Mouse (Mus musculus) frontal cortex, postnatal 36 days (tissue): ENCODE results near the gene Btbd8.
A peak's percentile ranks its signal among the peaks of the same experiment; 100 is the strongest.

ENCODE experiments used
- DNase-seq, 2 experiments: peaks; one replicate each; pipeline ENCODE4 v3.0.0; 2022; ENCODE audit warnings: low spot score in 2 of 2

Btbd8 gene

GRCm38 (mm10) chr5:107437464-107438281, at the start of gene Btbd8:
TSS of gene Btbd8 (plus strand) at chr5:107437997.
- peak; percentile 89 to 90 for DNase-seq

GRCm38 (mm10) chr5:107389373-107389772, 48.4 kb upstream of the Btbd8 start:
- no peak for DNase-seq

- DNase-seq: no peak
These were observed 43.4 kb upstream of the Btbd8 start for GRCm38 (mm10) chr5:107394437-107394836.

GRCm38 (mm10) chr5:107402436-107402835, 35.4 kb upstream of the Btbd8 start, which contains the start of gene Ephx4:
TSS of gene Ephx4 (plus strand) at chr5:107402736.
- no peak for DNase-seq

- DNase-seq: peak; percentile 40 to 48
These were observed 34.5 kb upstream of the Btbd8 start for GRCm38 (mm10) chr5:107403011-107403946.

GRCm38 (mm10) chr5:107403947-107404684, 33.7 kb upstream of the Btbd8 start:
- peak; percentile 57 to 82 for DNase-seq

- DNase-seq: peak; percentile 59 to 84
These were observed 32.4 kb upstream of the Btbd8 start for GRCm38 (mm10) chr5:107405361-107405760.

- no peak for DNase-seq
These were observed 27.5 kb upstream of the Btbd8 start for GRCm38 (mm10) chr5:107410305-107410704.

- DNase-seq: peak in 1 of 2 experiments; percentile 48
These were observed 26.5 kb upstream of the Btbd8 start for GRCm38 (mm10) chr5:107411326-107411725.

GRCm38 (mm10) chr5:107412285-107412684, 25.5 kb upstream of the Btbd8 start:
- no peak for DNase-seq

GRCm38 (mm10) chr5:107415098-107415497, 22.7 kb upstream of the Btbd8 start:
- DNase-seq: peak in 1 of 2 experiments; percentile 67

GRCm38 (mm10) chr5:107421676-107422075, 16.1 kb upstream of the Btbd8 start:
- no peak for DNase-seq

- DNase-seq: no peak
These were observed 6.5 kb upstream of the Btbd8 start, which contains the start of gene Lpcat2b for GRCm38 (mm10) chr5:107431249-107431648. TSS of gene Lpcat2b (plus strand) at chr5:107431549.

- DNase-seq: peak in 1 of 2 experiments; percentile 49
These were observed 3.8 kb upstream of the Btbd8 start for GRCm38 (mm10) chr5:107434001-107434400.

- no peak for DNase-seq
These were observed 1.6 kb upstream of the Btbd8 start for GRCm38 (mm10) chr5:107436185-107436584.

- no peak for DNase-seq
These were observed 1.1 kb upstream of the Btbd8 start for GRCm38 (mm10) chr5:107436587-107437209.

GRCm38 (mm10) chr5:107438353-107438752, 556 bp downstream of the Btbd8 start:
- DNase-seq: no peak

GRCm38 (mm10) chr5:107441881-107442280, 4.1 kb downstream of the Btbd8 start:
- peak in 1 of 2 experiments; percentile 30 for DNase-seq

GRCm38 (mm10) chr5:107444251-107444650, 6.5 kb downstream of the Btbd8 start:
- DNase-seq: no peak

- DNase-seq: no peak
These were observed 10.2 kb downstream of the Btbd8 start for GRCm38 (mm10) chr5:107447977-107448376.

- DNase-seq: peak in 1 of 2 experiments; percentile 25
These were observed 11.0 kb downstream of the Btbd8 start for GRCm38 (mm10) chr5:107448784-107449183.
